Comparison of ENCODE assay signal across 10 mouse cellular contexts in the genomic region with DNA sequence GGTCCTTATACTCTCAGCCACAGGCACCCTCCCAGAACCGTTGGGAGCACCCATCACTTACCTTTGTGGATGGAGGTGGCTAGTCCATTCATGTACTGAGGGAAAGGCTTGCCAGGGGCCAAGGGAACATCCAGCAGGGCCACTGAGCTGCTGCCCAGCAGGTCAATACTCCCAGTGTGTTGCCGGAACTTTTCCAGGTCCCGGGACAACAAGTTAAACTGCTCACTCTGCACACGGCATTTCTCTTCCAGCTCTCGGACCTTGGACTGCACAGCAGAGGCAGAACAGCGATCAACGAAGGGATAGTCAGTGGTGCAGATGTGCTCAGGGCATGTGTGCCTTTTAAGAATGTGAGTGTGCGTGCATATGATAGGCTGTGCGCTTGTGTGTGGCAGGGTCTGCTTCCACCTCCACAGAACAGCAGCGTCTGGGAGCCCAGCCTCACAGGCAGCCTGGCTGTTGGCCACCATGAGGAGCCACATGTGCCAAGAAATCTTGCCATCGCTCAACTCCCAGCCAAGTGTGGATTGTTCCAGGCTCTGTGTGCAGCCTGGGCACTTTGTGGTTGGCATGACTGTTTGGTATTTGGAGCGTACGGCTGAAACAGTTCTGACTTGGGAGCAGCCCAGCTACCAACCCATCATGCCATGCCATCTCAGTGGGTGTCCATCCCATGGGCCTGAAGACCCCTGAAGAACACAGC.
DNase-seq lines count a peak whose midpoint lies in the region; ATAC-seq lines count a peak whose summit lies in the region.
"Had no signal": no experiment of that assay in that cellular context is flagged by ENCODE, and none has a peak within 500 bp of the region (broad histone marks: within the 10 kb centered on the region; RNA-seq: fewer than 3 reads in every experiment).

No protein-coding gene starts in this region.

- H3K9ac ChIP-seq in forebrain, embryonic 13.5 days = no peak overlapping the region
- no peak overlapping the region for H3K9ac ChIP-seq in forebrain, embryonic 11.5 days (ENCODE audit: low read length)
- H3K9ac ChIP-seq in midbrain, embryonic 14.5 days (replicated peaks; ENCODE audit: low read length) = no peak overlapping the region
- H3K9ac ChIP-seq: liver, embryonic 13.5 days; midbrain, embryonic 13.5 days had no signal

- H3K9me3 ChIP-seq in forebrain, embryonic 13.5 days (replicated peaks) = no peaks in the 10 kb centered on the region
- no peaks in the 10 kb centered on the region for H3K9me3 ChIP-seq in forebrain, embryonic 11.5 days (ENCODE audit: control insufficient read depth, low read length)
- H3K9me3 ChIP-seq in midbrain, embryonic 14.5 days (ENCODE audit: control insufficient read depth, low read length) = no peaks in the 10 kb centered on the region
- H3K9me3 ChIP-seq in midbrain, embryonic 10.5 days (replicated peaks) = no peaks in the 10 kb centered on the region
- H3K9me3 ChIP-seq: midbrain, embryonic 13.5 days had no signal

- no peaks in the 10 kb centered on the region for H3K27me3 ChIP-seq in forebrain, embryonic 13.5 days
- H3K27me3 ChIP-seq in forebrain, embryonic 11.5 days (ENCODE audit: control insufficient read depth, insufficient read depth, low read length) = no peaks in the 10 kb centered on the region
- H3K27me3 ChIP-seq in midbrain, embryonic 14.5 days (ENCODE audit: control insufficient read depth, insufficient read depth, low read length) = no peaks in the 10 kb centered on the region
- H3K27me3 ChIP-seq in midbrain, embryonic 10.5 days (ENCODE audit: low read depth, poor library complexity, severe bottlenecking) = no peaks in the 10 kb centered on the region
- H3K27me3 ChIP-seq: liver, embryonic 13.5 days; midbrain, embryonic 13.5 days had no signal

- no peak overlapping the region for H3K4me3 ChIP-seq in forebrain, embryonic 13.5 days
- H3K4me3 ChIP-seq in forebrain, embryonic 11.5 days (ENCODE audit: low read depth, low read length) = no peak overlapping the region
- H3K4me3 ChIP-seq in midbrain, embryonic 14.5 days (replicated peaks; ENCODE audit: low read depth, low read length) = no peak overlapping the region
- no peak overlapping the region for H3K4me3 ChIP-seq in midbrain, embryonic 10.5 days
- H3K4me3 ChIP-seq: liver, embryonic 13.5 days; midbrain, embryonic 13.5 days had no signal

- peaks cover 24% of the 10 kb centered on the region for H3K4me1 ChIP-seq in forebrain, embryonic 13.5 days
- no peaks in the 10 kb centered on the region for H3K4me1 ChIP-seq in forebrain, embryonic 11.5 days (replicated peaks; ENCODE audit: control insufficient read depth, insufficient read depth, low read length)
- peaks cover 10% of the 10 kb centered on the region; the same call in 1 of the 2 replicates for H3K4me1 ChIP-seq in midbrain, embryonic 14.5 days (ENCODE audit: control insufficient read depth, insufficient read depth, low read length)
- H3K4me1 ChIP-seq in midbrain, embryonic 10.5 days = peaks cover 13% of the 10 kb centered on the region
- H3K4me1 ChIP-seq: liver, embryonic 13.5 days had no signal

- H3K36me3 ChIP-seq in forebrain, embryonic 13.5 days (ENCODE audit: poor library complexity, severe bottlenecking) = no peaks in the 10 kb centered on the region
- H3K36me3 ChIP-seq in forebrain, embryonic 11.5 days (ENCODE audit: control insufficient read depth, insufficient read depth, low read length) = no peaks in the 10 kb centered on the region
- H3K36me3 ChIP-seq in midbrain, embryonic 14.5 days (ENCODE audit: control insufficient read depth, insufficient read depth, low read length) = no peaks in the 10 kb centered on the region
- no peaks in the 10 kb centered on the region for H3K36me3 ChIP-seq in midbrain, embryonic 10.5 days
- H3K36me3 ChIP-seq: liver, embryonic 13.5 days had no signal

- 84% methylated on average over 13 of the region's 13 CpGs for WGBS in forebrain, embryonic 13.5 days
- WGBS in forebrain, embryonic 11.5 days = 95% methylated on average over 13 of the region's 13 CpGs
- WGBS in midbrain, embryonic 14.5 days = 90% methylated on average over 13 of the region's 13 CpGs
- 94% methylated on average over 13 of the region's 13 CpGs for WGBS in midbrain, embryonic 10.5 days

- H3K27ac ChIP-seq in forebrain, embryonic 13.5 days = peak overlapping the region; percentile 44; the same call in 1 of the 2 replicates
- H3K27ac ChIP-seq in forebrain, embryonic 11.5 days (ENCODE audit: low read depth, low read length) = no peak overlapping the region
- H3K27ac ChIP-seq in midbrain, embryonic 14.5 days (replicated peaks; ENCODE audit: low read depth, low read length) = no peak overlapping the region
- H3K27ac ChIP-seq in midbrain, embryonic 10.5 days (replicated peaks) = no peak overlapping the region
- H3K27ac ChIP-seq: liver, embryonic 13.5 days; midbrain, embryonic 13.5 days had no signal

- ATAC-seq in forebrain, embryonic 13.5 days = peak; percentile 62; the same call in 1 of the 2 replicates
- no peak for ATAC-seq in forebrain, embryonic 11.5 days (replicated peaks; ENCODE audit: low FRiP score)
- ATAC-seq in midbrain, embryonic 14.5 days (ENCODE audit: low FRiP score, low TSS enrichment) = no peak
- ATAC-seq: midbrain, embryonic 13.5 days had no signal

- no peak for DNase-seq in forebrain, embryonic 11.5 days (ENCODE audit: low spot score)
- DNase-seq in midbrain, embryonic 14.5 days = peak; percentile 49
- DNase-seq in midbrain, embryonic 10.5 days (ENCODE audit: low spot score) = no peak
- peak; percentile 70 for DNase-seq in left cerebral cortex, adult 11 months (ENCODE audit: low spot score)
- no peak for DNase-seq in thymus, postnatal 36 days
- no peak for DNase-seq in embryo, embryonic 10.5 days (ENCODE audit: low spot score)
- no peak for DNase-seq in kidney, postnatal 25 days
- DNase-seq: liver, embryonic 13.5 days had no signal

- no peak overlapping the region for H3K4me2 ChIP-seq in forebrain, embryonic 13.5 days
- H3K4me2 ChIP-seq in forebrain, embryonic 11.5 days (ENCODE audit: low read depth, low read length, severe bottlenecking) = no peak overlapping the region
- no peak overlapping the region for H3K4me2 ChIP-seq in midbrain, embryonic 14.5 days (ENCODE audit: low read length)
- H3K4me2 ChIP-seq: liver, embryonic 13.5 days; midbrain, embryonic 13.5 days had no signal

Comparison
In these comparisons a context has a peak if more than half of its experiments do, and no peak if none do; other contexts are left out.
1. DNase-seq: peak in midbrain, embryonic 14.5 days (single experiment) and left cerebral cortex, adult 11 months (single experiment); none in forebrain, embryonic 11.5 days (single experiment), midbrain, embryonic 10.5 days (single experiment), thymus, postnatal 36 days (0 of 2), embryo, embryonic 10.5 days (single experiment) and kidney, postnatal 25 days (0 of 2).